ENCODE assay signal across 13 mouse cellular contexts in the genomic region with DNA sequence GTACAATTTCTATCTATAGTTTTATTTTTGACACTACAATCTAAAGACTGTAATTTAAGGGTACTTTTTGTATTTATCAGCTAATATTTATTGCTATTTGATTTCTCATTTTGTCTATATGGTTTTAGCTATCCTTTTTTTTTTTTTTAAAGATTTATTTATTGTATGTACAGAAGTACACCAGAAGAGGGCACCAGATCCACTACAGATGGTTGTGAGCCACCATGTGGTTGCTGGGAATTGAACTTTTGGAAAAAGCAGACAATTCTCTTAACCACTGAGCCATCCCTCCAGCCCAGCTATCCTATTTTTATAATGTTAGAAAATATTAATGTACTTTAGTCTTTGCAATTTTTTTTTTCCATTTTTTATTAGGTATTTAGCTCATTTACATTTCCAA. TPM values are rescaled to one million over a fixed set of nuclear protein-coding genes. Genes with fewer than 3 reads are reported as not detected.
DNase-seq lines count a peak whose midpoint lies in the region; ATAC-seq and TF ChIP-seq lines count a peak whose summit lies in the region.
"Had no signal": no experiment of that assay in that cellular context is flagged by ENCODE, and none has a peak within 500 bp of the region (broad histone marks: within the 10 kb centered on the region; RNA-seq: fewer than 3 reads in every experiment).

No protein-coding gene starts in this region.

- TF ChIP-seq CTCF in heart, postnatal 0 days (IDR thresholded peaks at IDR 0.05; ENCODE audit: low read depth): peak; percentile 42

- no peak for ATAC-seq in heart, postnatal 0 days (ENCODE audit: insufficient read depth, low read depth)

- no peaks in the 10 kb centered on the region for H3K9me3 ChIP-seq in heart, postnatal 0 days (replicated peaks; ENCODE audit: control insufficient read depth, low read length)
- no peaks in the 10 kb centered on the region for H3K9me3 ChIP-seq in ES-E14 (ENCODE audit: control insufficient read depth, insufficient read depth, low read depth, low read length)
- H3K9me3 ChIP-seq: liver, embryonic 13.5 days had no signal

- H3K36me3 ChIP-seq in heart, postnatal 0 days (replicated peaks; ENCODE audit: control insufficient read depth, insufficient read depth, low read length): no peaks in the 10 kb centered on the region
- no peaks in the 10 kb centered on the region for H3K36me3 ChIP-seq in ES-E14 (ENCODE audit: control insufficient read depth, insufficient read depth, low read length, poor library complexity, severe bottlenecking)
- H3K36me3 ChIP-seq: liver, embryonic 13.5 days had no signal

- no peak overlapping the region for H3K4me3 ChIP-seq in heart, postnatal 0 days (ENCODE audit: low read depth, low read length)
- no peak overlapping the region for H3K4me3 ChIP-seq in ES-E14 (ENCODE audit: insufficient read depth in 1 of 2, low read depth in 1 of 2, low read length in 2 of 2, poor library complexity in 1 of 2, severe bottlenecking in 1 of 2)
- H3K4me3 ChIP-seq: liver, embryonic 13.5 days had no signal

- no peak for TF ChIP-seq EP300 in heart, postnatal 0 days (IDR thresholded peaks at IDR 0.05; ENCODE audit: low read depth)

- H3K27ac ChIP-seq in heart, postnatal 0 days (ENCODE audit: low read depth): no peak overlapping the region
- no peak overlapping the region for H3K27ac ChIP-seq in ES-E14 (ENCODE audit: insufficient read depth, low read depth, low read length, poor library complexity, severe bottlenecking)
- H3K27ac ChIP-seq: liver, embryonic 13.5 days had no signal

- no peak overlapping the region for H3K4me2 ChIP-seq in heart, postnatal 0 days (ENCODE audit: low read depth, low read length)
- H3K4me2 ChIP-seq: liver, embryonic 13.5 days had no signal

- in situ Hi-C loops in ES-E14 (cut with MboI; ENCODE audit: low sequenced_read_pairs in 2 of 2, unreplicated experiment in 2 of 2): no loop called here

- H3K27me3 ChIP-seq in heart, postnatal 0 days (ENCODE audit: control insufficient read depth, insufficient read depth, low read length): no peaks in the 10 kb centered on the region
- H3K27me3 ChIP-seq: liver, embryonic 13.5 days had no signal

- H3K9ac ChIP-seq in heart, postnatal 0 days (replicated peaks; ENCODE audit: low read depth, low read length): no peak overlapping the region
- no peak overlapping the region for H3K9ac ChIP-seq in ES-E14 (ENCODE audit: insufficient read depth, low read depth, low read length, poor library complexity, severe bottlenecking)
- H3K9ac ChIP-seq: liver, embryonic 13.5 days had no signal

- no peak for DNase-seq in heart, postnatal 0 days (ENCODE audit: low spot score)
- no peak for DNase-seq in heart, postnatal 4 days
- DNase-seq in 3134 (ENCODE audit: extremely low read depth, insufficient read length, low spot score): peak; percentile 5
- DNase-seq in ES-E14 (ENCODE audit: low read depth, low spot score): no peak
- DNase-seq in embryo, embryonic 11 days: peak; percentile 38
- no peak for DNase-seq in natural killer cell, adult 2 months (ENCODE audit: low spot score in 2 of 2)
- DNase-seq in T-cell, adult 2 months (ENCODE audit: low spot score): no peak
- DNase-seq in cerebellum, adult 11-12 months: no peak
- DNase-seq: cerebellum, adult 2 months; kidney, postnatal 4 days; liver, embryonic 13.5 days; right cerebral cortex, postnatal 14 days; thymus, adult 18-20 months had no signal

- no peaks in the 10 kb centered on the region for H3K4me1 ChIP-seq in heart, postnatal 0 days (ENCODE audit: control insufficient read depth, insufficient read depth)
- no peaks in the 10 kb centered on the region for H3K4me1 ChIP-seq in ES-E14 (ENCODE audit: control insufficient read depth in 2 of 2, insufficient read depth in 2 of 2, low read length in 2 of 2, poor library complexity in 1 of 2)
- H3K4me1 ChIP-seq: liver, embryonic 13.5 days had no signal

TF ChIP-seq in ES-E14, 5 proteins besides CTCF, POLR2A, EP300 and RAD21:
- TF ChIP-seq ZNF384 (IDR thresholded peaks at IDR 0.05; ENCODE audit: low read depth, low read length): peak; percentile 95
- no peak for TF ChIP-seq HCFC1 (IDR thresholded peaks at IDR 0.05; ENCODE audit: borderline replicate concordance, insufficient read depth, low read length)
- no peak for TF ChIP-seq CHD2 (IDR thresholded peaks at IDR 0.05; ENCODE audit: low read depth, low read length)
- TF ChIP-seq ZC3H11A (IDR thresholded peaks at IDR 0.05; ENCODE audit: borderline replicate concordance, low read depth, low read length): peak; percentile 58; the same call in 1 of the 2 replicates
- no peak for TF ChIP-seq MAFK (IDR thresholded peaks at IDR 0.05; ENCODE audit: insufficient read depth, low read depth, low read length)

RNA-seq across cellular contexts. Expression of a gene that starts 4.8 kb away (rescaled TPM):
- 6.3 TPM in 1 of 2 replicates, not detected in the other for total RNA-seq in heart, postnatal 0 days (2014; rRNA removed; ENCODE audit: low replicate concordance)
- polyA plus RNA-seq in heart, postnatal 0 days (2015; fragmentation: Nextera tagmentation; extraction: Ambion mirVana): 0.05 TPM in 1 of 2 replicates, not detected in the other
- under 1 TPM; 0.02 TPM for total RNA-seq in heart, postnatal 4 days (2021)
- 0.11 and 0.13 TPM in 2 replicates for total RNA-seq in ES-E14 (2012; rRNA removed)

RNA-seq across cellular contexts. Expression of a gene that starts 28.2 kb away (rescaled TPM):
- total RNA-seq in heart, postnatal 0 days (2014; rRNA removed; ENCODE audit: low replicate concordance): 9.4 and 12.0 TPM in 2 replicates
- 4.3 and 4.9 TPM in 2 replicates for polyA plus RNA-seq in heart, postnatal 0 days (2015; fragmentation: Nextera tagmentation; extraction: Ambion mirVana)
- total RNA-seq in heart, postnatal 4 days (2021): 1 to 10 TPM; 7.5 to 8.3 TPM
- total RNA-seq in ES-E14 (2012; rRNA removed): 9.8 and 12.0 TPM in 2 replicates

Comparison
In these comparisons a context has a peak if more than half of its experiments do, and no peak if none do; other contexts are left out.
1. DNase-seq: peak in 3134 (single experiment) and embryo, embryonic 11 days (single experiment); none in heart, postnatal 0 days (single experiment), heart, postnatal 4 days (single experiment), ES-E14 (single experiment), natural killer cell, adult 2 months (0 of 2), T-cell, adult 2 months (single experiment) and cerebellum, adult 11-12 months (single experiment).